Mouse (Mus musculus): ENCODE data around the gene Ifit3b. TPM values are rescaled to one million over a fixed set of nuclear protein-coding genes. Genes with fewer than 3 reads are reported as not detected.
"Not testable (repeated sequence)": the region's sequence is repeated elsewhere in the genome, so short reads cannot be mapped to it uniquely, and the experiment has no call there.

Gene Ifit3b
- polyA plus RNA-seq, 1 experiment from 2014 or later, result not detected

DNA sequence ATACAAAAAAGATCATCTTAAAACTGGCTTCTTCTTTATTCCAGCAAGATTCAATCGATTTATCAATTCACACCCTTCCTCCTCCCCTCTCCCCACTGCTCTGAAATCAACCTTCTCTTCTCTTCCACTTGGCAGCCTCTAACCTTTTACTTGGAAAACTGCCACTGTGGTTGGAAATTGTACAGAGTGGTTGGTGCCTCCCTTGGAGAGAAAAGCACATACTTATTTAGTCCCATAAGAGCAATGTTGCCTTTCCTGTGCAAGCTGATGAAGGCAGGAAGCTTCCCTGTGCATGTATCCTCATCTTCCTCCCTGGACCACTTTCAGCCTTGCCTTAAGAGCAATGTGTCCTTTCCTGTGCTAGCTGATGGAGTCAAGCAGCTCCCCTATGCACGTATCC, 9.4 kb upstream of the Ifit3b start:
- no peak overlapping the region for H3K9ac ChIP-seq (ENCODE audit: low read depth, low read length)
- 60% methylated on average over 2 of the region's 2 CpGs for WGBS
- no peaks in the 10 kb centered on the region for H3K36me3 ChIP-seq (ENCODE audit: control insufficient read depth, insufficient read depth, low read length)
- no peaks in the 10 kb centered on the region for H3K27me3 ChIP-seq (replicated peaks; ENCODE audit: control insufficient read depth, insufficient read depth, low read length)
- no peak overlapping the region for H3K27ac ChIP-seq (replicated peaks; ENCODE audit: low read depth, low read length)
- H3K4me3 ChIP-seq (ENCODE audit: low read depth, low read length), result no peak overlapping the region
- no peaks in the 10 kb centered on the region for H3K9me3 ChIP-seq (ENCODE audit: control insufficient read depth, low read length)
- peak; percentile 87 for DNase-seq (ENCODE audit: low spot score)
- peak; percentile 33; the same call in 1 of the 2 replicates for ATAC-seq (ENCODE audit: low read depth)
- H3K4me1 ChIP-seq (ENCODE audit: control insufficient read depth, insufficient read depth, low read length), result 0 out of 2 replicates have a peak, but pooled peaks cover 6% of the 10 kb centered on the region
- no peak overlapping the region for H3K4me2 ChIP-seq (ENCODE audit: low read depth, low read length)

DNA sequence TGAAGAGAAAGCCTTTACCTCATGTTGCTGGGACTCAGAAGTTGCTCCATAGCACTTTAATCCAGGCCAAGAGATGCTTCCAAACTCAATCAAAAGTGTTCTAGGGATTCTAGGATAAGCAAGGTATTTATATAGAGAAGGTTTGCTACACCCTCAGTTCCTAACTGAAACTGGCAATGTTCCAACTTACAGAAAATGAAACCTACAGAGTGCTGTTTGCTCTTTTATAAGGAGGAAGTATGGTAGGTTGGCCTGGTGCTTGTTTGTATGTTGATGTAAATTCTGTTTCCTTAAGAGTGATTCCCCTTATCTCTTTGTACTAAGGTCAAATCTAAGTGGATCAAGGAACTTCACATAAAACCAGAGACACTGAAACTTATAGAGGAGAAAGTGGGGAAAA, 8.5 kb upstream of the Ifit3b start:
- not testable (repeated sequence) for H3K4me2 ChIP-seq (ENCODE audit: low read depth, low read length); H3K9me3 ChIP-seq (ENCODE audit: control insufficient read depth, low read length); H3K9ac ChIP-seq (ENCODE audit: low read depth, low read length); H3K4me1 ChIP-seq (ENCODE audit: control insufficient read depth, insufficient read depth, low read length); H3K4me3 ChIP-seq (ENCODE audit: low read depth, low read length); H3K27me3 ChIP-seq (replicated peaks; ENCODE audit: control insufficient read depth, insufficient read depth, low read length); H3K27ac ChIP-seq (replicated peaks; ENCODE audit: low read depth, low read length); ATAC-seq (ENCODE audit: low read depth); H3K36me3 ChIP-seq (ENCODE audit: control insufficient read depth, insufficient read depth, low read length)
- DNase-seq (ENCODE audit: low spot score), result peak; percentile 41

DNA sequence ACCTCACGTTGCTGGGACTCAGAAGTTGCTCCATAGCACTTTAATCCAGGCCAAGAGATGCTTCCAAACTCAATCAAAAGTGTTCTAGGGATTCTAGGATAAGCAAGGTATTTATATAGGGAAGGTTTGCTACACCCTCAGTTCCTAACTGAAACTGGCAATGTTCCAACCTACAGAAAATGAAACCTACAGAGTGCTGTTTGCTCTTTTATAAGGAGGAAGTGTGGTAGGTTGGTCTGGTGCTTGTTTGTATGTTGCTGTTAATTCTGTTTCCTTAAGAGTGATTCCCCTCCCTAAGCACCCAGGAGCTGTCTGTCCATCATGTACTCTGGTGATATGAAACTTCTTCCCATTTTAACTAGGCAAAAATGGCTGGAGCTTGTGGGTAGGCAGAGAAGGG, 5.9 kb upstream of the Ifit3b start, which contains the start of gene Ifit1bl1:
TSS of gene Ifit1bl1 (minus strand) at position 69 of the 400 bp plus-strand sequence.
- H3K4me3 ChIP-seq (ENCODE audit: low read depth, low read length); ATAC-seq (ENCODE audit: low read depth); H3K4me1 ChIP-seq (ENCODE audit: control insufficient read depth, insufficient read depth, low read length); H3K36me3 ChIP-seq (ENCODE audit: control insufficient read depth, insufficient read depth, low read length); H3K9me3 ChIP-seq (ENCODE audit: control insufficient read depth, low read length); H3K9ac ChIP-seq (ENCODE audit: low read depth, low read length); H3K27ac ChIP-seq (replicated peaks; ENCODE audit: low read depth, low read length); H3K4me2 ChIP-seq (ENCODE audit: low read depth, low read length); H3K27me3 ChIP-seq (replicated peaks; ENCODE audit: control insufficient read depth, insufficient read depth, low read length): not testable (repeated sequence)
- peak; percentile 41 for DNase-seq (ENCODE audit: low spot score)
- 54% methylated on average over 1 of the region's 1 CpGs for WGBS

DNA sequence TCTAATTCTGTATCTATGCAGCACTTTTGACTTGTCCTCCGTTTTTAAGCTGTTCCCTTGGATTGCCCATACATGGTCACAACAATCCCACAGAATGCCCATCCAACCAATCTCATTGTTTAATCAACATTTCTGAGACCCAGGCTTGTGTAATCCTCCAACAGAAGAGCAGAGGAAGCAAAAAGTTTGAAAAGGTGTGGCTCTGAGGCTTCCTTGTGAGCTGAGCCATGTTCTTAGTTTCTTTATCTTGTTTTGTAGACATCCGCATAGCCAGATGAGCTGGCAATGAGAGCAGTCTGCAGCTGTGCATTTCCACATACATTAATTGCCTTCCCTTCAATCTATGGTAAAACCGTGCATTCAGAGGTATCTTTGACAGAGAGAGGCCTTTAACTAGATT, 2.3 kb upstream of the Ifit3b start:
- H3K9me3 ChIP-seq (ENCODE audit: control insufficient read depth, low read length), result no peaks in the 10 kb centered on the region
- H3K27me3 ChIP-seq (replicated peaks; ENCODE audit: control insufficient read depth, insufficient read depth, low read length), result no peaks in the 10 kb centered on the region
- 88% methylated on average over 3 of the region's 3 CpGs for WGBS
- H3K9ac ChIP-seq (ENCODE audit: low read depth, low read length), result no peak overlapping the region
- H3K27ac ChIP-seq (replicated peaks; ENCODE audit: low read depth, low read length), result no peak overlapping the region
- no peak overlapping the region for H3K4me2 ChIP-seq (ENCODE audit: low read depth, low read length)
- ATAC-seq (ENCODE audit: low read depth) (no peak), DNase-seq (ENCODE audit: low spot score) (no peak)
- H3K4me1 ChIP-seq (ENCODE audit: control insufficient read depth, insufficient read depth, low read length), result no peaks in the 10 kb centered on the region
- H3K36me3 ChIP-seq (ENCODE audit: control insufficient read depth, insufficient read depth, low read length), result no peaks in the 10 kb centered on the region
- H3K4me3 ChIP-seq (ENCODE audit: low read depth, low read length), result no peak overlapping the region

DNA sequence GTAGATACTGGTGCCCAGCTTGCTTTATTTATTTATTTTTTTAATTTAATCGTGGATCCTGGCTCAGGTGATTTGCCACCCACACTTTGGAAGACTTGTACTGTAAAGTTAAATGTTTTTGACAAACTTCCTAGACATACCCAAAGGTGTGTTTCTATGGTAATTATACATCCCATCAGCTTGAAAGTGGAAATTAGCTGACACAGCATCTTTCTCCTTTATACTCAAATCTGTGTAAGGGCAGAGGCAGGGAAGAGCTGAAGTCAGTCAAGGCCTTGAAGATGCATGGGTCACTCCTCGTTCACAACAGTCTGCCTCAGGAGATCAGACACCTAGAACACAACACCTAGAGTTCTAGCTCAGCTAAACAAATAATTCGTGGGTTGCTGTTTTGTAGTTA, 2.3 kb downstream of the Ifit3b start:
- H3K36me3 ChIP-seq (ENCODE audit: control insufficient read depth, insufficient read depth, low read length); H3K4me3 ChIP-seq (ENCODE audit: low read depth, low read length); DNase-seq (ENCODE audit: low spot score); H3K4me2 ChIP-seq (ENCODE audit: low read depth, low read length); H3K4me1 ChIP-seq (ENCODE audit: control insufficient read depth, insufficient read depth, low read length); H3K27ac ChIP-seq (replicated peaks; ENCODE audit: low read depth, low read length); H3K27me3 ChIP-seq (replicated peaks; ENCODE audit: control insufficient read depth, insufficient read depth, low read length); ATAC-seq (ENCODE audit: low read depth); H3K9me3 ChIP-seq (ENCODE audit: control insufficient read depth, low read length); H3K9ac ChIP-seq (ENCODE audit: low read depth, low read length): not testable (repeated sequence)
- WGBS, result 72% methylated on average over 3 of the region's 3 CpGs

DNA sequence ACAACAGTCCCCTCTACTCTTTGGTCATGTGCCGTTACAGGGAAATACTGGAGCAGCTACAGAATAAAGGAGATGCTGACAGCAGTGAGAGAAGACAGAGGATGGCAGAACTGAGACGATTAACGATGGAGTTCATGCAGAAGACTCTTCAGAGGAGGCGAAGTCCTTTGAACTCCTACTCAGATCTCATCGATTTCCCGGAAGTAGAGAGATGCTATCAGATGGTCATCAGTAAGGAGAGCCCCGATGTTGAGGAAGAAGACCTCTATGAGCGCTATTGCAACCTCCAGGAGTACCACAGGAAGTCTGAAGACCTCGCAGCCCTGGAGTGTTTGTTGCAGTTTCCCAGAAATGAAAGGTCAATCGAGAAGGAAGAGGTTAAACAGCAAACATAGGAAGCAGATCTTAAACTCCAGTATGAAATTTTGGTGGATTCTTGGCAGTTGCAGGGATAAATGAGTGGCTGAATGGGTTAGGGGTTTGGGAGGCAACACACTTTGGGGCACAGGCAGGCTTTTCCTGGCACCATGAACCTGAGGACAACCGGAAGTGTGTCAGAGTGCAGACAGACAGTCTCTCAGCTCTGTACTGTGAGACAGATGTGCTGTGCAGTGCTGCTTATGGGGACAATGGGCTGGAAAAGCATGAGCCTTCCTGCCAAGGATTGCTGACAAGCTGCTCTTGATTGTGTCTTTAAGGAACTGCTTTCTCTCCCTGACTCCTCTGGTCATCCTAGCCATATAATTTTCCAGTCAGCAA, 4.7 kb downstream of the Ifit3b start:
- not testable (repeated sequence) for H3K27me3 ChIP-seq (replicated peaks; ENCODE audit: control insufficient read depth, insufficient read depth, low read length); H3K9me3 ChIP-seq (ENCODE audit: control insufficient read depth, low read length); H3K9ac ChIP-seq (ENCODE audit: low read depth, low read length); H3K27ac ChIP-seq (replicated peaks; ENCODE audit: low read depth, low read length); ATAC-seq (ENCODE audit: low read depth); H3K36me3 ChIP-seq (ENCODE audit: control insufficient read depth, insufficient read depth, low read length); DNase-seq (ENCODE audit: low spot score); H3K4me1 ChIP-seq (ENCODE audit: control insufficient read depth, insufficient read depth, low read length); H3K4me2 ChIP-seq (ENCODE audit: low read depth, low read length); H3K4me3 ChIP-seq (ENCODE audit: low read depth, low read length)
- WGBS, result 89% methylated on average over 4 of the region's 11 CpGs

DNA sequence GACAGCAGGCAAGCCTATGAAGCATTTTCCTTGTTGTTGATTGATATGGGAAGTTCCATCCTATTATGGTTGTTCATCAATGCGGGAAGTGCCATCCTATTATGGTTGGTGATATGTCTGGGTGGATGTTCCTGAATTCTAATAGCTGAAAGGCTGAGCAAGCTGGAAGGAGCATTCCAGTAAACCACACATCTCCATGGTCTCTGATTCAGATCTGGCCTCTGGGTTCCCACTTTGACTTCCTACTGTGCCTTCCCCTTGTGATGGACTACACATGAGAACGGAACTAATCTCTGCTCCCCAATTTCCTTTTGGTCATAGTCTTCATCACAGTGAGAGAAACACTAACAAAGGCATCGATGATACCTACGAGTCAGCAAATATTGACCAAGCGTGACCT, 13.1 kb downstream of the Ifit3b start:
- DNase-seq (ENCODE audit: low spot score) (no peak), ATAC-seq (ENCODE audit: low read depth) (no peak)
- Histone ChIP-seq H3K4me3 (ENCODE audit: low read depth, low read length) (no peak overlapping the region), H3K27me3 (replicated peaks; ENCODE audit: control insufficient read depth, insufficient read depth, low read length) (no peaks in the 10 kb centered on the region), H3K4me1 (ENCODE audit: control insufficient read depth, insufficient read depth, low read length) (no peaks in the 10 kb centered on the region), H3K36me3 (ENCODE audit: control insufficient read depth, insufficient read depth, low read length) (no peaks in the 10 kb centered on the region), H3K9ac (ENCODE audit: low read depth, low read length) (no peak overlapping the region), H3K27ac (replicated peaks; ENCODE audit: low read depth, low read length) (no peak overlapping the region), H3K9me3 (ENCODE audit: control insufficient read depth, low read length) (no peaks in the 10 kb centered on the region), H3K4me2 (ENCODE audit: low read depth, low read length) (no peak overlapping the region)
- 92% methylated on average over 5 of the region's 5 CpGs for WGBS

DNA sequence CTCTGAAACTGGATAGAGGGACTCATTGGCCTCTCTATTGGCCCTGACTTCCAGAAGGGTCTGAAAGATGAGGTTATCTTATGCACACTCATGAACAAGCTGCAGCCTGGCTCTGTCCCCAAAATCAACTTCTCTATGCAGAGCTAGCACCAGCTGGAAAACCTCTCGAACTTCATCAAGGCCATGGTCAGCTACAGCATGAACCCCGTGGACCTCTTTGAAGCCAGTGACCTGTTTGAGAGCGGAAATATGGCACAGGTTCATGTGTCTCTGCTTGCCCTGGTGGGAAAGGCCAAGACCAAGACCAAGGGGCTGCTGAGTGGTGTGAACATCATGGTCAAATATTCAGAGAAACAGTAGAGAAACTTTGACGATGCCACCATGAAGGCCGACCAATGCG, 16.0 kb downstream of the Ifit3b start:
- H3K4me1 ChIP-seq (ENCODE audit: control insufficient read depth, insufficient read depth, low read length), result no peaks in the 10 kb centered on the region
- H3K4me2 ChIP-seq (ENCODE audit: low read depth, low read length), result no peak overlapping the region
- no peak for ATAC-seq (ENCODE audit: low read depth)
- no peaks in the 10 kb centered on the region for H3K27me3 ChIP-seq (replicated peaks; ENCODE audit: control insufficient read depth, insufficient read depth, low read length)
- H3K36me3 ChIP-seq (ENCODE audit: control insufficient read depth, insufficient read depth, low read length), result no peaks in the 10 kb centered on the region
- H3K9me3 ChIP-seq (ENCODE audit: control insufficient read depth, low read length), result no peaks in the 10 kb centered on the region
- H3K4me3 ChIP-seq (ENCODE audit: low read depth, low read length), result no peak overlapping the region
- no peak for DNase-seq (ENCODE audit: low spot score)
- H3K9ac ChIP-seq (ENCODE audit: low read depth, low read length), result no peak overlapping the region
- 96% methylated on average over 6 of the region's 6 CpGs for WGBS
- no peak overlapping the region for H3K27ac ChIP-seq (replicated peaks; ENCODE audit: low read depth, low read length)

DNA sequence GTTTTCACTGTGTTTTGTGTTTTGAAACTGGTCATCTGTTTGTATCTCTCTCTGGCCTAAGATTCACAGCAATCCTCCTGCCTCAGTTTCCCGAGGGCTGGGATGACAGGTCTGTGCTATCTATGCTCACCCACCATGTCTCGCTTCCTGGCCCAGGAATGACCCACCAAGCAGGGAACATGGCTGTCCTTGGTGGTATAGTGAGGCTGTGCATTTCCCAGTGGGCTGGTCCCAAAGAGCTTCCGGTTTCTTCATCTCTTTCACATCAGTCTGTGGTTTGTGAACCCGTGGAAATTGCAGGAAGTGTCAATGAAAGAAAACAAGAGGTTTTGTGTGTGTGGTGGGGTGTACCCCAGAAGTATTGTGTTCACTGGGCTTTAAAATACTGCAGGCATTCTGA, 16.9 kb downstream of the Ifit3b start:
- WGBS, result 71% methylated on average over 4 of the region's 4 CpGs
- Histone ChIP-seq H3K27ac (replicated peaks; ENCODE audit: low read depth, low read length) (no peak overlapping the region), H3K4me1 (ENCODE audit: control insufficient read depth, insufficient read depth, low read length) (no peaks in the 10 kb centered on the region), H3K27me3 (replicated peaks; ENCODE audit: control insufficient read depth, insufficient read depth, low read length) (no peaks in the 10 kb centered on the region), H3K4me3 (ENCODE audit: low read depth, low read length) (no peak overlapping the region), H3K36me3 (ENCODE audit: control insufficient read depth, insufficient read depth, low read length) (no peaks in the 10 kb centered on the region), H3K4me2 (ENCODE audit: low read depth, low read length) (no peak overlapping the region), H3K9me3 (ENCODE audit: control insufficient read depth, low read length) (no peaks in the 10 kb centered on the region), H3K9ac (ENCODE audit: low read depth, low read length) (no peak overlapping the region)
- no peak for DNase-seq (ENCODE audit: low spot score)
- no peak for ATAC-seq (ENCODE audit: low read depth)

All from embryonic facial prominence, embryonic 14.5 days (tissue).